Mouse (Mus musculus): ENCODE results near the gene Fgf22.
A peak's percentile ranks its signal among the peaks of the same experiment; 100 is the strongest.

Gene Fgf22

GRCm38 (mm10) chr10:79789581-79789980 lies 34.7 kb downstream of the Fgf22 start:
- DNase-seq (ENCODE audit: low read depth in 1 of 2, low spot score in 2 of 2), result no peak

GRCm38 (mm10) chr10:79790861-79791260 lies 36.0 kb downstream of the Fgf22 start, which contains the start of gene Prss57:
Gene Prss57 (minus strand): TSS chr10:79790961.
- DNase-seq (ENCODE audit: low read depth in 1 of 2, low spot score in 2 of 2), result no peak

- no peak for DNase-seq (ENCODE audit: low read depth in 1 of 2, low spot score in 2 of 2)
Measured at GRCm38 (mm10) chr10:79792339-79793040, 37.6 kb downstream of the Fgf22 start.

GRCm38 (mm10) chr10:79793051-79793737 lies 38.3 kb downstream of the Fgf22 start, which contains the start of gene Palm:
Gene Palm (plus strand): TSS chr10:79793572.
- peak in 1 of 2 experiments; percentile 66 for DNase-seq (ENCODE audit: low read depth in 1 of 2, low spot score in 2 of 2)

- DNase-seq (ENCODE audit: low read depth in 1 of 2, low spot score in 2 of 2), result no peak
Measured at GRCm38 (mm10) chr10:79793738-79794490, 39.0 kb downstream of the Fgf22 start.

GRCm38 (mm10) chr10:79794491-79794931 lies 39.6 kb downstream of the Fgf22 start:
- DNase-seq (ENCODE audit: low read depth in 1 of 2, low spot score in 2 of 2), result no peak

- DNase-seq (ENCODE audit: low read depth in 1 of 2, low spot score in 2 of 2), result no peak
Measured at GRCm38 (mm10) chr10:79795905-79796304, 41.0 kb downstream of the Fgf22 start.

- DNase-seq (ENCODE audit: low read depth in 1 of 2, low spot score in 2 of 2), result no peak
Measured at GRCm38 (mm10) chr10:79797326-79797725, 42.5 kb downstream of the Fgf22 start.

- DNase-seq (ENCODE audit: low read depth in 1 of 2, low spot score in 2 of 2), result no peak
Measured at GRCm38 (mm10) chr10:79798289-79798928, 43.5 kb downstream of the Fgf22 start.

GRCm38 (mm10) chr10:79800508-79800907 lies 45.6 kb downstream of the Fgf22 start:
- DNase-seq (ENCODE audit: low read depth in 1 of 2, low spot score in 2 of 2), result no peak

GRCm38 (mm10) chr10:79801837-79802236 lies 47.0 kb downstream of the Fgf22 start:
- no peak for DNase-seq (ENCODE audit: low read depth in 1 of 2, low spot score in 2 of 2)

- peak; percentile 29 to 36 for DNase-seq (ENCODE audit: low read depth in 1 of 2, low spot score in 2 of 2)
Measured at GRCm38 (mm10) chr10:79802331-79802971, 47.6 kb downstream of the Fgf22 start.

- no peak for DNase-seq (ENCODE audit: low read depth in 1 of 2, low spot score in 2 of 2)
Measured at GRCm38 (mm10) chr10:79803716-79804323, 48.9 kb downstream of the Fgf22 start.

- no peak for DNase-seq (ENCODE audit: low read depth in 1 of 2, low spot score in 2 of 2)
Measured at GRCm38 (mm10) chr10:79805636-79806035, 50.8 kb downstream of the Fgf22 start.

GRCm38 (mm10) chr10:79806331-79806730 lies 51.5 kb downstream of the Fgf22 start:
- DNase-seq (ENCODE audit: low read depth in 1 of 2, low spot score in 2 of 2), result no peak

GRCm38 (mm10) chr10:79806972-79807371 lies 52.1 kb downstream of the Fgf22 start:
- no peak for DNase-seq (ENCODE audit: low read depth in 1 of 2, low spot score in 2 of 2)

GRCm38 (mm10) chr10:79807826-79808225 lies 53.0 kb downstream of the Fgf22 start:
- no peak for DNase-seq (ENCODE audit: low read depth in 1 of 2, low spot score in 2 of 2)

All from monocyte, adult 2 months (primary cell).